Comparison of ENCODE assay signal across 8 mouse cellular contexts in genomic region chr3:95701877-95702540, GRCm38 (mm10). TPM values are rescaled to one million over a fixed set of nuclear protein-coding genes. Genes with fewer than 3 reads are reported as not detected.
DNase-seq lines count a peak whose midpoint lies in the region; ATAC-seq and TF ChIP-seq lines count a peak whose summit lies in the region.

No protein-coding gene starts in this region.

- no peaks in the 10 kb centered on the region for H3K27me3 ChIP-seq in ES-Bruce4 (ENCODE audit: control insufficient read depth, insufficient read depth, low read length, poor library complexity, severe bottlenecking)
- H3K27me3 ChIP-seq in forebrain, embryonic 15.5 days, result no peaks in the 10 kb centered on the region

- 3% methylated on average over 24 of the region's 24 CpGs for WGBS in forebrain, embryonic 15.5 days

- ATAC-seq in forebrain, embryonic 15.5 days (replicated peaks), result peak; percentile 91

- H3K27ac ChIP-seq in ES-Bruce4 (ENCODE audit: insufficient read depth, low read length), result peak overlapping the region; percentile 98
- no peak overlapping the region for H3K27ac ChIP-seq in forebrain, embryonic 15.5 days (replicated peaks)

- no peaks in the 10 kb centered on the region for H3K9me3 ChIP-seq in ES-Bruce4 (replicated peaks; ENCODE audit: control insufficient read depth, insufficient read depth, low read length, poor library complexity, severe bottlenecking)
- H3K9me3 ChIP-seq in forebrain, embryonic 15.5 days, result no peaks in the 10 kb centered on the region

- TF ChIP-seq CTCF in ES-Bruce4 (IDR thresholded peaks at IDR 0.05; ENCODE audit: low read depth, low read length), result peak; percentile 28

- TF ChIP-seq EP300 in ES-Bruce4 (IDR thresholded peaks at IDR 0.05; ENCODE audit: insufficient read depth, low read depth, low read length), result peak; percentile 89; the same call in 1 of the 2 replicates

- peak; percentile 57 for DNase-seq in cerebellum, adult 11-12 months
- peak; percentile 90 for DNase-seq in heart, postnatal 4 days
- DNase-seq in layer of hippocampus, adult 8-10 months (ENCODE audit: low spot score in 2 of 2), result peak; percentile 50 to 66
- peak; percentile 84 for DNase-seq in lung, postnatal 14 days
- peak; percentile 34 for DNase-seq in right cerebral cortex, postnatal 14 days
- no peak for DNase-seq in thymus, postnatal 0 days (ENCODE audit: low spot score)

- peak overlapping the region; percentile 46 for H3K4me3 ChIP-seq in ES-Bruce4 (ENCODE audit: low read depth, low read length)
- H3K4me3 ChIP-seq in forebrain, embryonic 15.5 days, result peak overlapping the region; percentile 24

- H3K9ac ChIP-seq in ES-Bruce4 (ENCODE audit: low read depth, poor library complexity, severe bottlenecking), result peak overlapping the region; percentile 59
- H3K9ac ChIP-seq in forebrain, embryonic 15.5 days (replicated peaks), result peak overlapping the region; percentile 26

- H3K36me3 ChIP-seq in ES-Bruce4 (ENCODE audit: control insufficient read depth, insufficient read depth, low read length, poor library complexity, severe bottlenecking), result no peaks in the 10 kb centered on the region
- no peaks in the 10 kb centered on the region for H3K36me3 ChIP-seq in forebrain, embryonic 15.5 days

- H3K4me1 ChIP-seq in ES-Bruce4 (ENCODE audit: control insufficient read depth, insufficient read depth, low read length), result peaks cover 14% of the 10 kb centered on the region
- H3K4me1 ChIP-seq in forebrain, embryonic 15.5 days, result peaks cover 10% of the 10 kb centered on the region

- TF ChIP-seq POLR2A in ES-Bruce4 (IDR thresholded peaks at IDR 0.05; ENCODE audit: insufficient read depth, low read length), result peak; percentile 60

- peak overlapping the region; percentile 45 for H3K4me2 ChIP-seq in forebrain, embryonic 15.5 days (replicated peaks)

RNA-seq across cellular contexts. Expression of gene Adamtsl4, which starts 14.3 kb away (rescaled TPM):
- 6.9 and 10.1 TPM in 2 replicates for polyA plus RNA-seq in ES-Bruce4 (2011; ENCODE audit: insufficient read depth, insufficient read length, low read depth, missing spikeins)
- polyA plus RNA-seq in forebrain, embryonic 15.5 days (2015; fragmentation: Nextera tagmentation; extraction: Ambion mirVana), result 0.45 and 0.56 TPM in 2 replicates
- 10 to 100 TPM; 13.5 to 14.6 TPM for total RNA-seq in heart, postnatal 4 days (2021)
- total RNA-seq in layer of hippocampus, adult 8-10 months (2022), result 10 to 100 TPM in 2 of 4 experiments, 1 to 10 TPM in 2; 5.2 to 17.9 (median 10.4) TPM
- polyA plus RNA-seq in thymus, postnatal 0 days (2015; fragmentation: Nextera tagmentation; extraction: Ambion mirVana), result 0.91 and 2.0 TPM in 2 replicates

RNA-seq across cellular contexts. Expression of gene Ecm1, which starts 37.4 kb away (rescaled TPM):
- 9.9 and 17.4 TPM in 2 replicates for polyA plus RNA-seq in ES-Bruce4 (2011; ENCODE audit: insufficient read depth, insufficient read length, low read depth, missing spikeins)
- 8.7 and 9.3 TPM in 2 replicates for polyA plus RNA-seq in forebrain, embryonic 15.5 days (2015; fragmentation: Nextera tagmentation; extraction: Ambion mirVana)
- 10 to 100 TPM; 41.3 to 43.8 TPM for total RNA-seq in heart, postnatal 4 days (2021)
- total RNA-seq in layer of hippocampus, adult 8-10 months (2022), result 10 to 100 TPM in 3 of 4 experiments, 1 to 10 TPM in 1; 9.7 to 13.9 (median 11.8) TPM
- 14.0 and 16.8 TPM in 2 replicates for polyA plus RNA-seq in thymus, postnatal 0 days (2015; fragmentation: Nextera tagmentation; extraction: Ambion mirVana)

RNA-seq across cellular contexts. Expression of gene Mcl1, which starts 43.4 kb away (rescaled TPM):
- 247 and 264 TPM in 2 replicates for polyA plus RNA-seq in ES-Bruce4 (2011; ENCODE audit: insufficient read depth, insufficient read length, low read depth, missing spikeins)
- polyA plus RNA-seq in forebrain, embryonic 15.5 days (2015; fragmentation: Nextera tagmentation; extraction: Ambion mirVana), result 48.1 and 52.4 TPM in 2 replicates
- 100 to 1,000 TPM; 112 to 115 TPM for total RNA-seq in heart, postnatal 4 days (2021)
- 10 to 100 TPM; 55.1 to 73.6 (median 61.1) TPM for total RNA-seq in layer of hippocampus, adult 8-10 months (2022)
- polyA plus RNA-seq in thymus, postnatal 0 days (2015; fragmentation: Nextera tagmentation; extraction: Ambion mirVana), result 81.3 and 91.3 TPM in 2 replicates

RNA-seq across cellular contexts. Expression of gene Tars2, which starts 58.0 kb away (rescaled TPM):
- polyA plus RNA-seq in ES-Bruce4 (2011; ENCODE audit: insufficient read depth, insufficient read length, low read depth, missing spikeins), result 74.5 and 78.3 TPM in 2 replicates
- polyA plus RNA-seq in forebrain, embryonic 15.5 days (2015; fragmentation: Nextera tagmentation; extraction: Ambion mirVana), result 48.3 and 50.5 TPM in 2 replicates
- 10 to 100 TPM; 31.1 to 36.1 TPM for total RNA-seq in heart, postnatal 4 days (2021)
- 10 to 100 TPM; 36.5 to 52.9 (median 41.8) TPM for total RNA-seq in layer of hippocampus, adult 8-10 months (2022)
- polyA plus RNA-seq in thymus, postnatal 0 days (2015; fragmentation: Nextera tagmentation; extraction: Ambion mirVana), result 43.1 and 47.8 TPM in 2 replicates
